Mouse (Mus musculus): ENCODE measurements around the gene Gm20835.
"Not testable (repeated sequence)": the region's sequence is repeated elsewhere in the genome, so short reads cannot be mapped to it uniquely, and the experiment has no call there.

Gene Gm20835

DNA sequence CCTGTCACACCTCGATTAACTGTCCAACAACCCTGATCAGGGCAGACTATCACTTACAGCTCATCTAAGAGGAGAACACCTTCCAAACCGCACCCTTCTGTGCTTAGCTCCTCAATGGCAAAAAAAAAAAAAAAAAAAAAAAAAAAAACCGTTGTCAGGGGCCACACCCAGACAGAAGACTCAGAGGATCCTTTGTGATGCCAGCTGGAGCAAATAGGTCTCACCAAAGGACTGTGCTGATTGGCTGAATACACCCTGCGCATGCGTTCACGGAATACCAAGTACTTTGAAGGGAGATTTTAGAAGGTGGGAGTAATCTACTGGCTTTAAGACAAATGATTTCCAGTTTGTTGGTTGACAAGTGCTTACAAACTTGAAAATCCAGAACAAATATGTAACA lies at the start of gene Gm20835:
TSS of gene Gm20835 (minus strand) at position 101 of the 400 bp plus-strand sequence.
- not testable (repeated sequence) for DNase-seq (ENCODE audit: inconsistent ontology term)
